Mouse (Mus musculus): ENCODE results near the gene Ddr2. TPM values are rescaled to one million over a fixed set of nuclear protein-coding genes. Genes with fewer than 3 reads are reported as not detected.

The Ddr2 gene
- total and polyA plus RNA-seq, 3 experiments: 0.17 to 0.37 (median 0.30) TPM

GRCm38 (mm10) chr1:170124644-170125043, 14.1 kb upstream of the Ddr2 start:
- Histone ChIP-seq H3K27me3 (replicated peaks) (no peaks in the 10 kb centered on the region), H3K4me2 (ENCODE audit: insufficient read depth, low read depth, poor library complexity, severe bottlenecking) (no peak overlapping the region), H3K4me1 (ENCODE audit: control insufficient read depth in 1 of 2, insufficient read depth in 2 of 2) (no peaks in the 10 kb centered on the region), H3K79me2 (replicated peaks; ENCODE audit: control insufficient read depth, extremely low read depth, insufficient read depth, poor library complexity, severe bottlenecking) (no peaks in the 10 kb centered on the region), H3K36me3 (replicated peaks in 1 of 2; ENCODE audit: control insufficient read depth in 1 of 2, insufficient read depth in 1 of 2, low read length in 1 of 2) (no peaks in the 10 kb centered on the region), H3K9ac (ENCODE audit: insufficient read depth, low read depth) (no peak overlapping the region), H3K27ac (ENCODE audit: insufficient read depth, low read depth) (no peak overlapping the region), H3K4me3 (replicated peaks in 1 of 3; ENCODE audit: low read depth in 2 of 3, low read length in 2 of 3, poor library complexity in 1 of 3) (no peak overlapping the region), H3K9me3 (replicated peaks; ENCODE audit: low read length) (no peaks in the 10 kb centered on the region)
- TF ChIP-seq HCFC1 (IDR thresholded peaks at IDR 0.05; ENCODE audit: low read depth, low read length) (no peak), MEF2A (IDR thresholded peaks at IDR 0.05; ENCODE audit: borderline replicate concordance, low read depth, low read length) (no peak)
- DNase-seq (ENCODE audit: extremely low read depth): no peak
- dilution Hi-C loops (cut with MboI; ENCODE audit: extremely low pct_ligation_motif_present, extremely low pct_unique_long_range_greater_than_20kb, low sequenced_read_pairs): no loop called here
- in situ Hi-C loops (cut with MboI; ENCODE audit: low pct_ligation_motif_present, low pct_unique_long_range_greater_than_20kb, low sequenced_read_pairs): loop anchor here (25.0 kb wide), 1 partner anchor 462 kb away; the partner anchor contains the start of gene Rgs5

DNA sequence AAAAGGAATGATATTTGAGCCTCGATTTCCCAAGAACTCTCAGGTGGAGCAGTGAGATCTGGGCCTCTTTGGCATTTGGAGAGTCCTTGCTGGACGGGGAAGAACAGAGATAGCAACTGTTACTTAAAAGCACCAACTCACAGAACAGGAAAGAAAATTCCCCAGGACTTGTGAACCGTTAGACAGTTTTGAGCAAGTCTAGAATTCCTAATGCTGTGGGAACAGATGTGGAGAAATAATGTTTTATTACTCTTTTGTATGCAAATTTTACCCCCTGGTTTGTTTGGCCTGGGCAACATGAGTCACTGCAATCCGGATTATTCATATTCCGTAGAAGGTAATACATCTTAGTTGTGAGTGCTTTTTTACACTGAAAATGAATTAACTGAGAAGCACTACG, 3.1 kb upstream of the Ddr2 start:
- no peak for TF ChIP-seq UBTF (IDR thresholded peaks at IDR 0.05; ENCODE audit: low read depth, low read length)

GRCm38 (mm10) chr1:170112261-170112660, 1.7 kb upstream of the Ddr2 start:
- H3K9ac ChIP-seq (ENCODE audit: insufficient read depth, low read depth): no peak overlapping the region
- TF ChIP-seq IRF4 (IDR thresholded peaks at IDR 0.05; ENCODE audit: low read depth, low read length) (no peak), CTCF (conservative IDR thresholded peaks at IDR 0.05 in 1 of 2, IDR thresholded peaks at IDR 0.05 in 1 of 2; ENCODE audit: low read depth in 2 of 2, low read length in 2 of 2) (0 out of 4 replicates have a peak, but pooled peaks of 1 of the 2 experiments have one; percentile 2)
- no peak for DNase-seq (ENCODE audit: extremely low read depth)
- no peak overlapping the region for H3K4me3 ChIP-seq (replicated peaks in 1 of 3; ENCODE audit: low read depth in 2 of 3, low read length in 2 of 3, poor library complexity in 1 of 3)
- dilution Hi-C loops (cut with MboI; ENCODE audit: extremely low pct_ligation_motif_present, extremely low pct_unique_long_range_greater_than_20kb, low sequenced_read_pairs) (no loop called here), in situ Hi-C loops (cut with MboI; ENCODE audit: low pct_ligation_motif_present, low pct_unique_long_range_greater_than_20kb, low sequenced_read_pairs) (no loop called here)
- no peaks in the 10 kb centered on the region for H3K79me2 ChIP-seq (replicated peaks; ENCODE audit: control insufficient read depth, extremely low read depth, insufficient read depth, poor library complexity, severe bottlenecking)
- H3K27me3 ChIP-seq (replicated peaks): no peaks in the 10 kb centered on the region
- no peaks in the 10 kb centered on the region for H3K4me1 ChIP-seq (ENCODE audit: control insufficient read depth in 1 of 2, insufficient read depth in 2 of 2)
- H3K4me2 ChIP-seq (ENCODE audit: insufficient read depth, low read depth, poor library complexity, severe bottlenecking): no peak overlapping the region
- no peaks in the 10 kb centered on the region for H3K9me3 ChIP-seq (replicated peaks; ENCODE audit: low read length)
- no peak overlapping the region for H3K27ac ChIP-seq (ENCODE audit: insufficient read depth, low read depth)
- H3K36me3 ChIP-seq (replicated peaks in 1 of 2; ENCODE audit: control insufficient read depth in 1 of 2, insufficient read depth in 1 of 2, low read length in 1 of 2): no peaks in the 10 kb centered on the region

More for the DNA sequence above, 3.1 kb upstream of the Ddr2 start:
- DNase-seq (ENCODE audit: extremely low read depth): no peak
- Histone ChIP-seq H3K9ac (ENCODE audit: insufficient read depth, low read depth) (no peak overlapping the region), H3K4me2 (ENCODE audit: insufficient read depth, low read depth, poor library complexity, severe bottlenecking) (no peak overlapping the region), H3K4me3 (replicated peaks in 1 of 3; ENCODE audit: low read depth in 2 of 3, low read length in 2 of 3, poor library complexity in 1 of 3) (no peak overlapping the region), H3K27ac (ENCODE audit: insufficient read depth, low read depth) (no peak overlapping the region), H3K27me3 (replicated peaks) (no peaks in the 10 kb centered on the region), H3K9me3 (replicated peaks; ENCODE audit: low read length) (no peaks in the 10 kb centered on the region), H3K36me3 (replicated peaks in 1 of 2; ENCODE audit: control insufficient read depth in 1 of 2, insufficient read depth in 1 of 2, low read length in 1 of 2) (no peaks in the 10 kb centered on the region), H3K79me2 (replicated peaks; ENCODE audit: control insufficient read depth, extremely low read depth, insufficient read depth, poor library complexity, severe bottlenecking) (no peaks in the 10 kb centered on the region), H3K4me1 (ENCODE audit: control insufficient read depth in 1 of 2, insufficient read depth in 2 of 2) (no peaks in the 10 kb centered on the region)
- dilution Hi-C loops (cut with MboI; ENCODE audit: extremely low pct_ligation_motif_present, extremely low pct_unique_long_range_greater_than_20kb, low sequenced_read_pairs): no loop called here
- in situ Hi-C loops (cut with MboI; ENCODE audit: low pct_ligation_motif_present, low pct_unique_long_range_greater_than_20kb, low sequenced_read_pairs): no loop called here

- TF ChIP-seq NRF1 (IDR thresholded peaks at IDR 0.05; ENCODE audit: low read depth, low read length) (no peak), ZNF384 (IDR thresholded peaks at IDR 0.05; ENCODE audit: low read depth, low read length) (no peak), TCF12 (IDR thresholded peaks at IDR 0.05; ENCODE audit: low read depth, low read length) (no peak), EP300 (IDR thresholded peaks at IDR 0.05; ENCODE audit: low read length) (no peak), POLR2A (IDR thresholded peaks at IDR 0.05; ENCODE audit: low read depth, low read length) (no peak), IRF4 (IDR thresholded peaks at IDR 0.05; ENCODE audit: low read depth, low read length) (no peak), HCFC1 (IDR thresholded peaks at IDR 0.05; ENCODE audit: low read depth, low read length) (no peak), ZKSCAN1 (IDR thresholded peaks at IDR 0.05; ENCODE audit: borderline replicate concordance, low read depth, low read length) (no peak), ELF1 (IDR thresholded peaks at IDR 0.05; ENCODE audit: low read depth, low read length) (no peak), RAD21 (IDR thresholded peaks at IDR 0.05; ENCODE audit: low read depth, low read length) (no peak), RCOR1 (conservative IDR thresholded peaks at IDR 0.05; ENCODE audit: low read depth, low read length) (no peak), E2F4 (IDR thresholded peaks at IDR 0.05; ENCODE audit: insufficient replicate concordance, low read depth, low read length) (no peak), BHLHE40 (IDR thresholded peaks at IDR 0.05; ENCODE audit: low read depth, low read length) (no peak), NELFE (IDR thresholded peaks at IDR 0.05; ENCODE audit: low read depth, low read length) (no peak), PAX5 (IDR thresholded peaks at IDR 0.05; ENCODE audit: low read length) (no peak), MAFK (IDR thresholded peaks at IDR 0.05; ENCODE audit: insufficient replicate concordance, low read length) (no peak)
- H3K9ac ChIP-seq (ENCODE audit: insufficient read depth, low read depth): no peak overlapping the region
- no peaks in the 10 kb centered on the region for H3K27me3 ChIP-seq (replicated peaks)
- H3K27ac ChIP-seq (ENCODE audit: insufficient read depth, low read depth): no peak overlapping the region
- no peak overlapping the region for H3K4me3 ChIP-seq (replicated peaks in 1 of 3; ENCODE audit: low read depth in 2 of 3, low read length in 2 of 3, poor library complexity in 1 of 3)
- in situ Hi-C loops (cut with MboI; ENCODE audit: low pct_ligation_motif_present, low pct_unique_long_range_greater_than_20kb, low sequenced_read_pairs) (no loop called here), dilution Hi-C loops (cut with MboI; ENCODE audit: extremely low pct_ligation_motif_present, extremely low pct_unique_long_range_greater_than_20kb, low sequenced_read_pairs) (no loop called here)
- H3K79me2 ChIP-seq (replicated peaks; ENCODE audit: control insufficient read depth, extremely low read depth, insufficient read depth, poor library complexity, severe bottlenecking): no peaks in the 10 kb centered on the region
- H3K9me3 ChIP-seq (replicated peaks; ENCODE audit: low read length): no peaks in the 10 kb centered on the region
- no peaks in the 10 kb centered on the region for H3K36me3 ChIP-seq (replicated peaks in 1 of 2; ENCODE audit: control insufficient read depth in 1 of 2, insufficient read depth in 1 of 2, low read length in 1 of 2)
- H3K4me2 ChIP-seq (ENCODE audit: insufficient read depth, low read depth, poor library complexity, severe bottlenecking): no peak overlapping the region
- no peaks in the 10 kb centered on the region for H3K4me1 ChIP-seq (ENCODE audit: control insufficient read depth in 1 of 2, insufficient read depth in 2 of 2)
- DNase-seq (ENCODE audit: extremely low read depth): no peak
These were observed 1.2 kb upstream of the Ddr2 start for GRCm38 (mm10) chr1:170111651-170112226.

Data from CH12.LX (cell line).